Mouse (Mus musculus) erythroblast, adult 5-6 weeks (primary cell): ENCODE data around the gene Tm9sf1. TPM values are rescaled to one million over a fixed set of nuclear protein-coding genes. Genes with fewer than 3 reads are reported as not detected.

Experiments used
- ATAC-seq: replicated peaks from 2 replicates; pipeline ENCODE4 v1.8.0; 2016; ENCODE audit warnings: moderate number of reproducible peaks, mild to moderate bottlenecking, moderate TSS enrichment, inconsistent platforms; ENCODE audit not compliant: poor library complexity, low FRiP score, severe bottlenecking
- total RNA-seq, 2 experiments: library from RNA; stranded (forward) in 1 of 2; stranded (reverse) in 1 of 2; fragments of 150-400 nt in 1 of 2; fragments of 200-764, 138-1000 nt in 1 of 2; gene quantifications; 2 replicates each; pipeline versions ENCODE4 v1.2.3 to v1.2.4; 2015 to 2017; ENCODE audit warnings: low replicate concordance in 2 of 2

Gene Tm9sf1
- total RNA-seq, 2 experiments from 2014 or later: 14.2 to 20.5 TPM

- ATAC-seq: no peak
These were observed 5.8 kb downstream of the Tm9sf1 start, which contains the start of gene Gm49378 for GRCm38 (mm10) chr14:55637795-55638194. TSS of gene Gm49378 (minus strand) at chr14:55637895.

GRCm38 (mm10) chr14:55635523-55636007 is 8.0 kb downstream of the Tm9sf1 start, which contains the start of gene Ipo4:
TSS of gene Ipo4 (minus strand) at chr14:55635957.
- peak; percentile 87 for ATAC-seq

- ATAC-seq: no peak
These were observed 8.6 kb downstream of the Tm9sf1 start for GRCm38 (mm10) chr14:55634874-55635522.

- peak; percentile 65 for ATAC-seq
These were observed 14.3 kb downstream of the Tm9sf1 start for GRCm38 (mm10) chr14:55629312-55629711.

GRCm38 (mm10) chr14:55628077-55628827 is 15.4 kb downstream of the Tm9sf1 start:
- peak; percentile 54 for ATAC-seq

GRCm38 (mm10) chr14:55618486-55619195 is 25.0 kb downstream of the Tm9sf1 start:
- ATAC-seq: peak; percentile 45

- ATAC-seq: peak; percentile 77
These were observed 25.8 kb downstream of the Tm9sf1 start, which contains the start of gene Rec8 for GRCm38 (mm10) chr14:55617822-55618221. TSS of gene Rec8 (plus strand) at chr14:55618037.

GRCm38 (mm10) chr14:55616844-55617243 is 26.8 kb downstream of the Tm9sf1 start:
- no peak for ATAC-seq

- ATAC-seq: no peak
These were observed 27.7 kb downstream of the Tm9sf1 start for GRCm38 (mm10) chr14:55615876-55616275.

GRCm38 (mm10) chr14:55614565-55615178 is 28.9 kb downstream of the Tm9sf1 start:
- peak; percentile 26; the same call in 1 of the 2 replicates for ATAC-seq

GRCm38 (mm10) chr14:55613346-55613745 is 30.3 kb downstream of the Tm9sf1 start:
- ATAC-seq: no peak

GRCm38 (mm10) chr14:55608339-55608738 is 35.3 kb downstream of the Tm9sf1 start:
- ATAC-seq: no peak

- ATAC-seq: 0 out of 2 replicates have a peak, but pooled peaks have one; percentile 17
These were observed 37.7 kb downstream of the Tm9sf1 start for GRCm38 (mm10) chr14:55605743-55606459.

- no peak for ATAC-seq
These were observed 38.8 kb downstream of the Tm9sf1 start for GRCm38 (mm10) chr14:55604823-55605222.

- peak; percentile 88 for ATAC-seq
These were observed 39.7 kb downstream of the Tm9sf1 start for GRCm38 (mm10) chr14:55603633-55604576.

GRCm38 (mm10) chr14:55603271-55603632 is 40.4 kb downstream of the Tm9sf1 start, which contains the start of gene Irf9:
TSS of gene Irf9 (plus strand) at chr14:55603571.
- no peak for ATAC-seq

GRCm38 (mm10) chr14:55598521-55599390 is 44.9 kb downstream of the Tm9sf1 start:
- ATAC-seq: no peak
